Mouse (Mus musculus) ES-Bruce4 (cell line): ENCODE data around the gene Als2.

Experiments used
- CTCF ChIP-seq: IDR thresholded peaks from one replicate; pipeline ENCODE4 v1.8.1; 2011; ENCODE audit warnings: low read depth, low read length
- EP300 ChIP-seq: IDR thresholded peaks from 2 replicates; pipeline ENCODE4 v1.6.1; 2011; ENCODE audit warnings: low read depth, low read length; ENCODE audit not compliant: insufficient read depth

DNA sequence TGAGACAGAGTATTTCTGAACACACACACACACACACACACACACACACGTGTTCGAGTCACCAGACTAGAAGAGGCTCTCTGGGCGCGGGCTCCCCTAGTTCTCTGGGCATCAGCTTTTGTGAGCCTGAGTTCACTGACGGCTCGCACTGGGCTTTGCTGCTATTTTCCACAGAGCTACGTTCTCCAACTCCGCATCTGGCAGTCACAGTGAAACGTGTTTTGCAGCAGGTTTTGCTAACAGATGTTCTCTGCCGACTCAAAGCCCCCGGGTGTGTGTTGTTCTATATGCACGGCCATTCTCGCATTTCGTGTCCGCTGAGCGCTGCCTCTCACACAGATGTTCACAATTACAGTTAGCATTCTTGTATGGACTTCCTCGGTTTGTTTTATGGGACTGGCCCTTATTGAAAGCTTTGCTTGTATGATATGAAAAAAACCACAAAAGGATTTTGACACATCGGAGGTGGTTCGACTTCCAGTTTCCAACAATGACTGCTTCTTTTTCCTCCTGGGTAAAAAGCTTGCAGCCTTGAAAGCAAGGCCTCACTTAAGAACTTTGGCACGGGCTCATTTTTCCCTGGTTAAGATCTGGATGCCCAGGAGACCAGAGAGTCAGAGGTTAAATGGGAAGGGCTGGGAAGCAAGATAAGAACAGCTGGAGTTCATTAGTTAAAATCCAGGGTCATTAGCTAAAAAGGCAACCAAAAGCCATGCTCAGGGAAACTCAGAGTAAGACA lies 33.1 kb upstream of the Als2 start:
- TF ChIP-seq CTCF (no peak), EP300 (no peak)
